In the genomic region with DNA sequence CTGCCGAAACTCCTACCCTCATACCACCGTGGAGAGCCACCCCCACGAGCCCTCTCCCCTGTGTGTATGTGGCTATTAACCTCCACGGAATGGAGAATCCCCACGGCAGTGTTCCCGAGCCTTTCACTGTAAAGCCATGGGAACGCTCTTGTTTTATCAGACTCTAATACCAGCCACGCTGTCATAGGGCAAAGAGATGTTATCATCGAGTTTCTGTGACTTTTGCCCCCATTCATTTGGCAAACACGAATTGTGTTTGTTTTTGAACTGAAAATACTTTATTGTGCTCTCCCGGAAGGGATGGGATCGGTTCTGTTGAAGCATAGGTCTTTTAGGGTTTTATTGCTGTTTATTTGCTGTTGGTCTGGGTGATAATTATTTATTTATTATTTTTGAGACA, we compare ENCODE assay signal across 26 mouse cellular contexts. TPM values are rescaled to one million over a fixed set of nuclear protein-coding genes. Genes with fewer than 3 reads are reported as not detected.
DNase-seq lines count a peak whose midpoint lies in the region; ATAC-seq and TF ChIP-seq lines count a peak whose summit lies in the region.
"Had no signal": no experiment of that assay in that cellular context is flagged by ENCODE, and none has a peak within 500 bp of the region (broad histone marks: within the 10 kb centered on the region; RNA-seq: fewer than 3 reads in every experiment).

No protein-coding gene starts in this region.

- no peak overlapping the region for H3K9ac ChIP-seq in stomach, embryonic 14.5 days (replicated peaks; ENCODE audit: low read depth, low read length)
- H3K9ac ChIP-seq: embryonic facial prominence, embryonic 15.5 days; forebrain, embryonic 12.5 days; heart, embryonic 15.5 days; hindbrain, embryonic 13.5 days had no signal

- no peak overlapping the region for H3K27ac ChIP-seq in gastrocnemius, adult 2 months
- H3K27ac ChIP-seq in stomach, embryonic 14.5 days (ENCODE audit: low read length): peak overlapping the region; percentile 39; the same call in 1 of the 2 replicates
- H3K27ac ChIP-seq: embryonic facial prominence, embryonic 15.5 days; forebrain, embryonic 12.5 days; heart, embryonic 15.5 days; hindbrain, embryonic 13.5 days; hindbrain, postnatal 0 days had no signal

- DNase-seq in gastrocnemius, adult 2 months: peak; percentile 1
- DNase-seq in gastrocnemius, adult 18-20 months (ENCODE audit: low spot score): no peak
- DNase-seq in urinary bladder, postnatal 14 days (ENCODE audit: low spot score): peak; percentile 35
- no peak for DNase-seq in urinary bladder, adult 2 months (ENCODE audit: low spot score)
- no peak for DNase-seq in cerebellum, postnatal 36 days
- DNase-seq in gastrocnemius, postnatal 25 days: no peak
- DNase-seq: adrenal gland, postnatal 14 days; cerebellum, adult 2 months; cerebellum, postnatal 10 days; embryo, embryonic 11 days; gastrocnemius, postnatal 36 days; heart, adult 18-20 months; heart, postnatal 14 days had no signal

- no peak for TF ChIP-seq CTCF in gastrocnemius, adult 2 months (IDR thresholded peaks at IDR 0.05)

- intact Hi-C loops in gastrocnemius, adult 2 months (cut with DNase I): no loop called here

- no peaks in the 10 kb centered on the region for H3K27me3 ChIP-seq in stomach, embryonic 14.5 days (ENCODE audit: control insufficient read depth, insufficient read depth, low read length)
- H3K27me3 ChIP-seq: embryonic facial prominence, embryonic 15.5 days had no signal

- no peak overlapping the region for H3K4me3 ChIP-seq in gastrocnemius, adult 2 months
- no peak overlapping the region for H3K4me3 ChIP-seq in stomach, embryonic 14.5 days (ENCODE audit: low read depth, low read length)
- H3K4me3 ChIP-seq: embryonic facial prominence, embryonic 15.5 days; erythroblast, embryonic 14.5 days; forebrain, embryonic 12.5 days; heart, embryonic 15.5 days; hindbrain, embryonic 13.5 days had no signal

- H3K36me3 ChIP-seq in stomach, embryonic 14.5 days (ENCODE audit: control insufficient read depth, insufficient read depth, low read length): no peaks in the 10 kb centered on the region
- H3K36me3 ChIP-seq: embryonic facial prominence, embryonic 15.5 days; forebrain, embryonic 12.5 days; heart, embryonic 15.5 days; hindbrain, embryonic 13.5 days had no signal

- H3K9me3 ChIP-seq in stomach, embryonic 14.5 days (ENCODE audit: control insufficient read depth, low read depth, low read length): no peaks in the 10 kb centered on the region
- H3K9me3 ChIP-seq: embryonic facial prominence, embryonic 15.5 days; forebrain, embryonic 12.5 days; heart, embryonic 15.5 days; hindbrain, embryonic 13.5 days had no signal

- ATAC-seq in stomach, embryonic 14.5 days (ENCODE audit: insufficient number of reproducible peaks, insufficient read depth, low FRiP score, low read depth): no peak
- ATAC-seq: forebrain, embryonic 16.5 days; hindbrain, postnatal 0 days had no signal

- no peak overlapping the region for H3K4me2 ChIP-seq in stomach, embryonic 14.5 days (replicated peaks; ENCODE audit: low read depth, low read length)
- H3K4me2 ChIP-seq: embryonic facial prominence, embryonic 15.5 days; forebrain, embryonic 12.5 days; heart, embryonic 11.5 days; heart, embryonic 15.5 days; hindbrain, embryonic 13.5 days had no signal

- 81% methylated on average over 12 of the region's 12 CpGs for WGBS in stomach, embryonic 14.5 days

- no peaks in the 10 kb centered on the region for H3K4me1 ChIP-seq in stomach, embryonic 14.5 days (ENCODE audit: control insufficient read depth, insufficient read depth, low read length)
- H3K4me1 ChIP-seq: forebrain, embryonic 12.5 days; hindbrain, embryonic 13.5 days had no signal

RNA-seq across cellular contexts. Expression of a gene that starts 23.3 kb away (rescaled TPM):
- 10 to 100 TPM; 17.3 to 18.4 TPM for total RNA-seq in gastrocnemius, adult 2 months (2021)
- 10 to 100 TPM; 14.2 to 17.2 TPM for total RNA-seq in gastrocnemius, adult 18-20 months (2021)
- 26.9 and 40.9 TPM in 2 replicates for polyA plus RNA-seq in urinary bladder, adult 2 months (2012; rRNA removed)
- 5.9 and 7.4 TPM in 2 replicates for polyA plus RNA-seq in stomach, embryonic 14.5 days (2014; fragmentation: Nextera tagmentation; extraction: Ambion mirVana)
- total RNA-seq in gastrocnemius, postnatal 25 days (2021): 10 to 100 TPM; 11.0 to 13.6 TPM

RNA-seq across cellular contexts. Expression of a gene that starts 23.5 kb away (rescaled TPM):
- total RNA-seq in gastrocnemius, adult 2 months (2021): not detected
- under 1 TPM in 1 of 2 experiments, not detected in 1; 0.24 TPM for total RNA-seq in gastrocnemius, adult 18-20 months (2021)
- polyA plus RNA-seq in urinary bladder, adult 2 months (2012; rRNA removed): 1.3 and 1.4 TPM in 2 replicates
- 0.39 TPM in 1 of 2 replicates, not detected in the other for polyA plus RNA-seq in stomach, embryonic 14.5 days (2014; fragmentation: Nextera tagmentation; extraction: Ambion mirVana)
- total RNA-seq in gastrocnemius, postnatal 25 days (2021): under 1 TPM in 1 of 2 experiments, not detected in 1; 0.67 TPM
- total RNA-seq: common myeloid progenitor, adult 5-6 weeks; gastrocnemius, postnatal 36 days; hematopoietic stem cell, adult 5-6 weeks; MEL had no signal
- polyA plus RNA-seq: forebrain, embryonic 16.5 days had no signal

RNA-seq across cellular contexts. Expression of a gene that starts 55.3 kb away (rescaled TPM):
- total RNA-seq in gastrocnemius, adult 2 months (2021): not detected
- total RNA-seq in gastrocnemius, adult 18-20 months (2021): under 1 TPM in 1 of 2 experiments, not detected in 1; 0.09 TPM
- polyA plus RNA-seq in urinary bladder, adult 2 months (2012; rRNA removed): 63.4 and 78.8 TPM in 2 replicates
- 30.6 and 33.0 TPM in 2 replicates for polyA plus RNA-seq in stomach, embryonic 14.5 days (2014; fragmentation: Nextera tagmentation; extraction: Ambion mirVana)
- total RNA-seq in gastrocnemius, postnatal 25 days (2021): under 1 TPM in 1 of 2 experiments, not detected in 1; 0.10 TPM
- total RNA-seq: adrenal gland, adult 18-20 months; common myeloid progenitor, adult 5-6 weeks; heart, adult 18-20 months; heart, postnatal 14 days; hematopoietic stem cell, adult 5-6 weeks; MEL had no signal
- polyA plus RNA-seq: erythroblast, embryonic 14.5 days had no signal

Comparison
In these comparisons a context has a peak if more than half of its experiments do, and no peak if none do; other contexts are left out.
1. DNase-seq: peak in gastrocnemius, adult 2 months (single experiment) and urinary bladder, postnatal 14 days (single experiment); none in gastrocnemius, adult 18-20 months (single experiment), urinary bladder, adult 2 months (single experiment), cerebellum, postnatal 36 days (0 of 2) and gastrocnemius, postnatal 25 days (single experiment).